In genomic region chr14:36870257-36870656, GRCm38 (mm10) we compare ENCODE assay signal across 26 mouse cellular contexts.
DNase-seq lines count a peak whose midpoint lies in the region; ATAC-seq and TF ChIP-seq lines count a peak whose summit lies in the region.
"Had no signal": no experiment of that assay in that cellular context is flagged by ENCODE, and none has a peak within 500 bp of the region (broad histone marks: within the 10 kb centered on the region; RNA-seq: fewer than 3 reads in every experiment).

No protein-coding gene starts in this region.

- DNase-seq in forebrain, embryonic 11.5 days (ENCODE audit: low spot score) = no peak
- DNase-seq in kidney, adult 18-20 months = no peak
- no peak for DNase-seq in midbrain, embryonic 10.5 days (ENCODE audit: low spot score)
- DNase-seq in splenic B cell, adult 2 months (ENCODE audit: low read depth, low spot score) = peak; percentile 19
- no peak for DNase-seq in gastrocnemius, adult 2 months
- DNase-seq: adrenal gland, postnatal 10 days; cerebellum, adult 11 months; cerebellum, postnatal 36 days; heart, postnatal 10 days; kidney, postnatal 36 days; liver, postnatal 0 days; lung, postnatal 10 days; right cerebral cortex, postnatal 14 days; spleen, adult 18-20 months; thymus, adult 2 months had no signal

- intact Hi-C loops in gastrocnemius, adult 2 months (cut with DNase I) = no loop called here

- no peaks in the 10 kb centered on the region for H3K36me3 ChIP-seq in forebrain, embryonic 13.5 days (ENCODE audit: poor library complexity, severe bottlenecking)
- no peaks in the 10 kb centered on the region for H3K36me3 ChIP-seq in forebrain, embryonic 11.5 days (ENCODE audit: control insufficient read depth, insufficient read depth, low read length)
- H3K36me3 ChIP-seq in kidney, embryonic 14.5 days (ENCODE audit: control insufficient read depth, insufficient read depth, low read length) = no peaks in the 10 kb centered on the region
- H3K36me3 ChIP-seq in midbrain, embryonic 16.5 days (ENCODE audit: control insufficient read depth, insufficient read depth, low read length) = no peaks in the 10 kb centered on the region
- H3K36me3 ChIP-seq in midbrain, embryonic 10.5 days = no peaks in the 10 kb centered on the region
- no peaks in the 10 kb centered on the region for H3K36me3 ChIP-seq in splenic B cell, adult 2 months (ENCODE audit: control insufficient read depth, insufficient read depth, low read length, poor library complexity, severe bottlenecking)
- H3K36me3 ChIP-seq: embryonic facial prominence, embryonic 15.5 days; limb, embryonic 10.5 days; stomach, embryonic 15.5 days had no signal

- no peak overlapping the region for H3K4me2 ChIP-seq in forebrain, embryonic 13.5 days
- H3K4me2 ChIP-seq in forebrain, embryonic 11.5 days (ENCODE audit: low read depth, low read length, severe bottlenecking) = no peak overlapping the region
- no peak overlapping the region for H3K4me2 ChIP-seq in kidney, embryonic 14.5 days (replicated peaks; ENCODE audit: low read depth, low read length)
- no peak overlapping the region for H3K4me2 ChIP-seq in midbrain, embryonic 16.5 days (ENCODE audit: low read length)
- H3K4me2 ChIP-seq: embryonic facial prominence, embryonic 15.5 days; heart, embryonic 11.5 days; neural tube, embryonic 13.5 days; stomach, embryonic 15.5 days had no signal

- H3K4me1 ChIP-seq in forebrain, embryonic 13.5 days = peaks cover 7% of the 10 kb centered on the region; the same call in 1 of the 2 replicates
- H3K4me1 ChIP-seq in forebrain, embryonic 11.5 days (replicated peaks; ENCODE audit: control insufficient read depth, insufficient read depth, low read length) = no peaks in the 10 kb centered on the region
- H3K4me1 ChIP-seq in kidney, embryonic 14.5 days (ENCODE audit: control insufficient read depth, insufficient read depth, low read length) = no peaks in the 10 kb centered on the region
- no peaks in the 10 kb centered on the region for H3K4me1 ChIP-seq in midbrain, embryonic 16.5 days (ENCODE audit: control insufficient read depth, insufficient read depth, low read length)
- peaks cover 4% of the 10 kb centered on the region; the same call in 1 of the 2 replicates for H3K4me1 ChIP-seq in midbrain, embryonic 10.5 days
- H3K4me1 ChIP-seq: embryonic facial prominence, embryonic 15.5 days; limb, embryonic 10.5 days; neural tube, embryonic 13.5 days; stomach, embryonic 15.5 days had no signal

- H3K4me3 ChIP-seq in forebrain, embryonic 13.5 days = no peak overlapping the region
- no peak overlapping the region for H3K4me3 ChIP-seq in forebrain, embryonic 11.5 days (ENCODE audit: low read depth, low read length)
- no peak overlapping the region for H3K4me3 ChIP-seq in kidney, embryonic 14.5 days (ENCODE audit: low read length)
- H3K4me3 ChIP-seq in midbrain, embryonic 16.5 days (ENCODE audit: low read depth, low read length) = no peak overlapping the region
- H3K4me3 ChIP-seq in midbrain, embryonic 10.5 days = no peak overlapping the region
- no peak overlapping the region for H3K4me3 ChIP-seq in gastrocnemius, adult 2 months
- H3K4me3 ChIP-seq: embryonic facial prominence, embryonic 15.5 days; limb, embryonic 10.5 days; neural tube, embryonic 13.5 days; stomach, embryonic 15.5 days had no signal

- no peaks in the 10 kb centered on the region for H3K27me3 ChIP-seq in forebrain, embryonic 13.5 days
- no peaks in the 10 kb centered on the region for H3K27me3 ChIP-seq in forebrain, embryonic 11.5 days (ENCODE audit: control insufficient read depth, insufficient read depth, low read length)
- no peaks in the 10 kb centered on the region for H3K27me3 ChIP-seq in kidney, embryonic 14.5 days (ENCODE audit: control insufficient read depth, insufficient read depth, low read length)
- H3K27me3 ChIP-seq in midbrain, embryonic 16.5 days (ENCODE audit: control insufficient read depth, insufficient read depth, low read depth, low read length) = no peaks in the 10 kb centered on the region
- no peaks in the 10 kb centered on the region for H3K27me3 ChIP-seq in midbrain, embryonic 10.5 days (ENCODE audit: low read depth, poor library complexity, severe bottlenecking)
- no peaks in the 10 kb centered on the region for H3K27me3 ChIP-seq in splenic B cell, adult 2 months (ENCODE audit: control insufficient read depth, insufficient read depth, low read length, poor library complexity, severe bottlenecking)
- H3K27me3 ChIP-seq: embryonic facial prominence, embryonic 15.5 days; neural tube, embryonic 13.5 days; stomach, embryonic 15.5 days had no signal

- H3K27ac ChIP-seq in forebrain, embryonic 13.5 days = no peak overlapping the region
- no peak overlapping the region for H3K27ac ChIP-seq in forebrain, embryonic 11.5 days (ENCODE audit: low read depth, low read length)
- no peak overlapping the region for H3K27ac ChIP-seq in kidney, embryonic 14.5 days (ENCODE audit: low read depth, low read length)
- H3K27ac ChIP-seq in midbrain, embryonic 16.5 days (ENCODE audit: low read length) = no peak overlapping the region
- H3K27ac ChIP-seq in midbrain, embryonic 10.5 days (replicated peaks) = no peak overlapping the region
- H3K27ac ChIP-seq in gastrocnemius, adult 2 months = no peak overlapping the region
- H3K27ac ChIP-seq: embryonic facial prominence, embryonic 15.5 days; limb, embryonic 10.5 days; neural tube, embryonic 13.5 days; stomach, embryonic 15.5 days had no signal

- no peak for TF ChIP-seq CTCF in gastrocnemius, adult 2 months (IDR thresholded peaks at IDR 0.05)

- no peak overlapping the region for H3K9ac ChIP-seq in forebrain, embryonic 13.5 days
- no peak overlapping the region for H3K9ac ChIP-seq in forebrain, embryonic 11.5 days (ENCODE audit: low read length)
- no peak overlapping the region for H3K9ac ChIP-seq in kidney, embryonic 14.5 days (ENCODE audit: low read depth, low read length)
- no peak overlapping the region for H3K9ac ChIP-seq in midbrain, embryonic 16.5 days (ENCODE audit: low read depth, low read length)
- H3K9ac ChIP-seq: embryonic facial prominence, embryonic 15.5 days; liver, postnatal 0 days; neural tube, embryonic 13.5 days; stomach, embryonic 15.5 days had no signal

- H3K9me3 ChIP-seq in forebrain, embryonic 13.5 days (replicated peaks) = no peaks in the 10 kb centered on the region
- H3K9me3 ChIP-seq in forebrain, embryonic 11.5 days (ENCODE audit: control insufficient read depth, low read length) = no peaks in the 10 kb centered on the region
- H3K9me3 ChIP-seq in kidney, embryonic 14.5 days (ENCODE audit: control insufficient read depth, low read length) = no peaks in the 10 kb centered on the region
- H3K9me3 ChIP-seq in midbrain, embryonic 16.5 days (replicated peaks; ENCODE audit: control insufficient read depth, low read length, poor library complexity, severe bottlenecking) = no peaks in the 10 kb centered on the region
- no peaks in the 10 kb centered on the region for H3K9me3 ChIP-seq in midbrain, embryonic 10.5 days (replicated peaks)
- H3K9me3 ChIP-seq: embryonic facial prominence, embryonic 15.5 days; limb, embryonic 10.5 days; neural tube, embryonic 13.5 days; stomach, embryonic 15.5 days had no signal

- peak; percentile 51 for ATAC-seq in forebrain, embryonic 13.5 days
- ATAC-seq in forebrain, embryonic 11.5 days (replicated peaks; ENCODE audit: low FRiP score) = no peak
- peak; percentile 79 for ATAC-seq in kidney, embryonic 14.5 days (ENCODE audit: low FRiP score, low TSS enrichment)
- ATAC-seq in midbrain, embryonic 16.5 days = peak; percentile 49; the same call in 1 of the 2 replicates
- ATAC-seq: activated CD4-positive, CD25-positive, alpha-beta regulatory T cell, adult 4 months; CD4-positive, CD25-positive, alpha-beta regulatory T cell, adult 4 months; inflammation-experienced regulatory T-cells, adult 6 months; liver, postnatal 0 days had no signal

- whole genome bisulfite sequencing in forebrain, embryonic 13.5 days = 39% methylated on average over 6 of the region's 6 CpGs
- 61% methylated on average over 6 of the region's 6 CpGs for WGBS in forebrain, embryonic 11.5 days
- 42% methylated on average over 6 of the region's 6 CpGs for WGBS in kidney, embryonic 14.5 days
- 48% methylated on average over 6 of the region's 6 CpGs for WGBS in midbrain, embryonic 16.5 days
- 62% methylated on average over 6 of the region's 6 CpGs for WGBS in midbrain, embryonic 10.5 days
